8 mouse cellular contexts compared by ENCODE assay signal in genomic region chr5:64155861-64156550, GRCm38 (mm10). TPM values are rescaled to one million over a fixed set of nuclear protein-coding genes. Genes with fewer than 3 reads are reported as not detected.
DNase-seq lines count a peak whose midpoint lies in the region; TF ChIP-seq lines count a peak whose summit lies in the region.

Tbc1d1 (plus strand) TSS chr5:64156305.

- intact Hi-C loops in left cerebral cortex, adult 2 months (cut with DNase I), result loop anchor here (5.0 kb wide), 1 partner anchor 249 kb away; no protein-coding TSS in a partner anchor

- peak in 1 of 2 experiments; percentile 26 for DNase-seq in left cerebral cortex, adult 2 months (ENCODE audit: extremely low spot score in 1 of 2, low spot score in 2 of 2)
- DNase-seq in left cerebral cortex, adult 9 months (ENCODE audit: low spot score in 2 of 2), result no peak
- peak; percentile 46 for DNase-seq in embryo, embryonic 9.5 days (ENCODE audit: extremely low spot score)
- DNase-seq in heart, adult 9 months (ENCODE audit: low spot score in 2 of 2), result peak; percentile 63 to 69
- peak; percentile 43 to 53 for DNase-seq in kidney, adult 8-10 months
- peak; percentile 81 for DNase-seq in liver
- DNase-seq in neural tube, embryonic 10.5 days (ENCODE audit: extremely low spot score, low spot score), result peak; percentile 46
- peak; percentile 41 for DNase-seq in thymus, postnatal 14 days

- TF ChIP-seq CTCF in left cerebral cortex, adult 2 months (IDR thresholded peaks at IDR 0.05), result no peak

- H3K27ac ChIP-seq in left cerebral cortex, adult 2 months, result no peak within 1 kb of the TSS

- no peak within 1 kb of the TSS for H3K4me3 ChIP-seq in left cerebral cortex, adult 2 months

RNA-seq across cellular contexts. Expression of gene Tbc1d1, which starts in this region (rescaled TPM):
- total RNA-seq in left cerebral cortex, adult 2 months (2021), result 10 to 100 TPM; 20.2 to 24.6 TPM

Comparison
In these comparisons a context has a peak if more than half of its experiments do, and no peak if none do; other contexts are left out.
1. DNase-seq: peak in embryo, embryonic 9.5 days (single experiment), heart, adult 9 months (2 of 2), kidney, adult 8-10 months (2 of 2), liver (single experiment), neural tube, embryonic 10.5 days (single experiment) and thymus, postnatal 14 days (single experiment); none in left cerebral cortex, adult 9 months (0 of 2).